Mouse (Mus musculus): ENCODE data around the gene Mrpl49.

Gene Mrpl49

GRCm38 (mm10) chr19:6057313-6058096 lies at the start of gene Mrpl49, which contains the start of gene Fau:
Gene Mrpl49 (minus strand): TSS chr19:6057785.
Gene Fau (plus strand): TSS chr19:6057844.
- peak; percentile 99 for DNase-seq

GRCm38 (mm10) chr19:6105586-6105985 lies 48.0 kb upstream of the Mrpl49 start, which contains the start of gene Naaladl1:
Gene Naaladl1 (plus strand): TSS chr19:6105782.
- no peak for DNase-seq

- DNase-seq: no peak
Observed at GRCm38 (mm10) chr19:6104476-6104875, 46.9 kb upstream of the Mrpl49 start.

GRCm38 (mm10) chr19:6102169-6102853 lies 44.7 kb upstream of the Mrpl49 start:
- peak; percentile 63 for DNase-seq

GRCm38 (mm10) chr19:6101186-6101585 lies 43.6 kb upstream of the Mrpl49 start:
- DNase-seq: no peak

- no peak for DNase-seq
Observed at GRCm38 (mm10) chr19:6097847-6098246, 40.3 kb upstream of the Mrpl49 start.

GRCm38 (mm10) chr19:6094119-6094518 lies 36.5 kb upstream of the Mrpl49 start, which contains the start of gene AC131692.1:
Gene AC131692.1 (plus strand): TSS chr19:6094419.
- DNase-seq: no peak

- DNase-seq: no peak
Observed at GRCm38 (mm10) chr19:6088841-6089240, 31.3 kb upstream of the Mrpl49 start.

- DNase-seq: peak; percentile 85
Observed at GRCm38 (mm10) chr19:6085417-6085879, 27.9 kb upstream of the Mrpl49 start.

- DNase-seq: peak; percentile 96
Observed at GRCm38 (mm10) chr19:6084478-6085248, 27.1 kb upstream of the Mrpl49 start, which contains the start of the genes Zfpl1 and Cdca5. Gene Zfpl1 (minus strand): TSS chr19:6084956. Gene Cdca5 (plus strand): TSS chr19:6084983.

- DNase-seq: no peak
Observed at GRCm38 (mm10) chr19:6082156-6082555, 24.6 kb upstream of the Mrpl49 start, which contains the start of gene Gm28374. Gene Gm28374 (minus strand): TSS chr19:6082256.

GRCm38 (mm10) chr19:6079983-6080480 lies 22.4 kb upstream of the Mrpl49 start, which contains the start of gene Tmem262:
Gene Tmem262 (plus strand): TSS chr19:6080033.
- DNase-seq: no peak

GRCm38 (mm10) chr19:6076564-6077393 lies 19.2 kb upstream of the Mrpl49 start, which contains the start of gene Vps51:
Gene Vps51 (minus strand): TSS chr19:6077231.
- DNase-seq: peak; percentile 80

GRCm38 (mm10) chr19:6073889-6074288 lies 16.3 kb upstream of the Mrpl49 start:
- DNase-seq: no peak

GRCm38 (mm10) chr19:6071261-6071660 lies 13.7 kb upstream of the Mrpl49 start:
- DNase-seq: no peak

- no peak for DNase-seq
Observed at GRCm38 (mm10) chr19:6070571-6071250, 13.1 kb upstream of the Mrpl49 start.

- DNase-seq: no peak
Observed at GRCm38 (mm10) chr19:6069851-6070250, 12.3 kb upstream of the Mrpl49 start.

- DNase-seq: no peak
Observed at GRCm38 (mm10) chr19:6068951-6069350, 11.4 kb upstream of the Mrpl49 start.

- DNase-seq: peak; percentile 94
Observed at GRCm38 (mm10) chr19:6067724-6068415, 10.3 kb upstream of the Mrpl49 start, which contains the start of gene Tm7sf2. Gene Tm7sf2 (minus strand): TSS chr19:6068373.
